Mouse (Mus musculus): ENCODE data around the gene Ccdc43. TPM values are rescaled to one million over a fixed set of nuclear protein-coding genes. Genes with fewer than 3 reads are reported as not detected.

The Ccdc43 gene
- polyA plus RNA-seq, 1 experiment from 2014 or later: 49.4 TPM

GRCm38 (mm10) chr11:102656326-102656926, 41.2 kb downstream of the Ccdc43 start:
- Histone ChIP-seq H3K36me3 (no peaks in the 10 kb centered on the region), H3K4me1 (0 out of 2 replicates have a peak, but pooled peaks cover 2% of the 10 kb centered on the region), H3K27me3 (ENCODE audit: insufficient read depth, poor library complexity, severe bottlenecking) (no peaks in the 10 kb centered on the region), H3K9me3 (no peaks in the 10 kb centered on the region), H3K4me3 (no peak overlapping the region), H3K27ac (no peak overlapping the region)
- no peak for DNase-seq (ENCODE audit: low spot score)
- WGBS: 30% methylated on average over 4 of the region's 4 CpGs

GRCm38 (mm10) chr11:102655888-102656287, 41.7 kb downstream of the Ccdc43 start:
- no peak for DNase-seq (ENCODE audit: low spot score)
- no peak overlapping the region for H3K27ac ChIP-seq
- H3K4me1 ChIP-seq: 0 out of 2 replicates have a peak, but pooled peaks cover 2% of the 10 kb centered on the region
- no peaks in the 10 kb centered on the region for H3K27me3 ChIP-seq (ENCODE audit: insufficient read depth, poor library complexity, severe bottlenecking)
- H3K4me3 ChIP-seq: no peak overlapping the region
- no peaks in the 10 kb centered on the region for H3K36me3 ChIP-seq
- 67% methylated on average over 8 of the region's 8 CpGs for WGBS
- no peaks in the 10 kb centered on the region for H3K9me3 ChIP-seq

DNA sequence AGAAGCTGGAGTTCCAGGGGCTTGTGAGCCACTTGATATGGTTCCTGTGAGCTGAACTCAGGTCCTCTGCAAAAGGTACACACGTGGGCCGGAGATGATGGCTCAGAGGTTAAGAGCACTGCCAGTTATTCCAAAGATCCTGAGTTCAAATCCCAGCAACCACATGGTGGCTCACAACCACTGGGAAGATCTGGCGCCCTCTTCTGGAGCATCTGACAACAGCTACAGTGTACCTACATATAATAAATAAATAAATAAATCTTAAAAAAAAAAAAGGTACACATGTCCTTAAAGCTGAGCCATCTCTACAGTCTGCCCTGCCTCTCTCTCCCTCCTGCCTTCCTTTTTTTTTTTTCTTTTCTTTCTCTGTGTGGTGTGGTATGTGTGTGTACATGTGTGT, 44.7 kb downstream of the Ccdc43 start:
- Histone ChIP-seq H3K4me3 (no peak overlapping the region), H3K9me3 (no peaks in the 10 kb centered on the region), H3K27ac (no peak overlapping the region), H3K27me3 (ENCODE audit: insufficient read depth, poor library complexity, severe bottlenecking) (no peaks in the 10 kb centered on the region), H3K4me1 (peaks cover 6% of the 10 kb centered on the region), H3K36me3 (no peaks in the 10 kb centered on the region)
- 66% methylated on average over 3 of the region's 3 CpGs for WGBS
- no peak for DNase-seq (ENCODE audit: low spot score)

GRCm38 (mm10) chr11:102651381-102651780, 46.2 kb downstream of the Ccdc43 start:
- no peaks in the 10 kb centered on the region for H3K9me3 ChIP-seq

DNA sequence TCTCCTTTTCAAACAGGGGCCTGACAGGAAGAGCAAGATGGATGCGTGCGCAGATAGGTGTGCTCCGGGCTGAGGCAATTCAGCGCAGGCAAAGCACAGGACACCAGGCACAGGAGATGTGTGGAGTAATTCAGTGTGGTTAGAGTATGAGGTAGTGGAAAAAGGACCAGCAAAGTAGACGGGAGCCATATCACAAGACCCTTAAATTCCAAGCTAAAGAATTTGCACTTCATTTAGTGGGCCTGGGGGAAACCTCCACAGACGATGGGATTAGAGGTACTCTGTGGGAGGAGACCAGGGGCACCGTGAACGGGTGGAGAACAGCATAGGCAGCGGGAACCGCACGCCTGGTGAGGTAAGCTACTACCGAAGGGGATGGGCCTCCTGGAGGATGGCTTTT, 49.7 kb downstream of the Ccdc43 start:
- H3K9me3 ChIP-seq: no peaks in the 10 kb centered on the region
- H3K4me3 ChIP-seq: no peak overlapping the region
- peaks cover 44% of the 10 kb centered on the region for H3K4me1 ChIP-seq
- WGBS: 63% methylated on average over 12 of the region's 12 CpGs
- no peaks in the 10 kb centered on the region for H3K27me3 ChIP-seq (ENCODE audit: insufficient read depth, poor library complexity, severe bottlenecking)
- H3K27ac ChIP-seq: peak overlapping the region; percentile 65; the same call in 1 of the 2 replicates
- DNase-seq (ENCODE audit: low spot score): no peak
- no peaks in the 10 kb centered on the region for H3K36me3 ChIP-seq

More at GRCm38 (mm10) chr11:102651381-102651780, 46.2 kb downstream of the Ccdc43 start:
- 4% methylated on average over 9 of the region's 9 CpGs for whole genome bisulfite sequencing
- H3K4me3 ChIP-seq: no peak overlapping the region; the same call in 1 of the 2 replicates
- no peaks in the 10 kb centered on the region for H3K36me3 ChIP-seq
- no peaks in the 10 kb centered on the region for H3K27me3 ChIP-seq (ENCODE audit: insufficient read depth, poor library complexity, severe bottlenecking)
- DNase-seq (ENCODE audit: low spot score): no peak
- 0 out of 2 replicates have a peak overlapping the region, but pooled peaks have one; percentile 22 for H3K27ac ChIP-seq
- peaks cover 13% of the 10 kb centered on the region for H3K4me1 ChIP-seq

DNA sequence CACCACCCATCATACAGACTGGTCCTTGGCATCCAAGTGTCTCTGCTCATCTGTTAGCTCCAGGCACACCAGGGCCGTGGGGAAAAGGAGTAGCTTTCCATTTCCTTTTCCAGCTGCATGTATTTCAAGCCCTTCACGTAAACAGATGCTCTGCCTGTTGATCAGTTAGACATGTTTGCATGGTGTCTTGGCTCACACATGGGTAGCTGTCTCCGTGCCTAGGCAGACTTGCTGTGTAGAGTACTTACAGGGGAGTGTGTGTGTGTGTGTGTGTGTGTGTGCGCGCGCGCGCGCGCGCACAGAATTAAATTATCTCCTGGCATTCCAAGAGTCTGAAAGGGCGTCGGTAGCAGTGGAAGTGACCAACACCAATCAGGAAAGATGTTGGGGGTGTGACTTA, 51.4 kb downstream of the Ccdc43 start:
- H3K27ac ChIP-seq: peak overlapping the region; percentile 84
- no peaks in the 10 kb centered on the region for H3K9me3 ChIP-seq
- no peak overlapping the region for H3K4me3 ChIP-seq
- no peak for DNase-seq (ENCODE audit: low spot score)
- 71% methylated on average over 13 of the region's 13 CpGs for WGBS
- no peaks in the 10 kb centered on the region for H3K36me3 ChIP-seq
- H3K4me1 ChIP-seq: peaks cover 48% of the 10 kb centered on the region
- no peaks in the 10 kb centered on the region for H3K27me3 ChIP-seq (ENCODE audit: insufficient read depth, poor library complexity, severe bottlenecking)

- no peaks in the 10 kb centered on the region for H3K36me3 ChIP-seq
- H3K27me3 ChIP-seq (ENCODE audit: insufficient read depth, poor library complexity, severe bottlenecking): no peaks in the 10 kb centered on the region
- no peaks in the 10 kb centered on the region for H3K9me3 ChIP-seq
- WGBS: 10% methylated on average over 10 of the region's 10 CpGs
- peak; percentile 94 for DNase-seq (ENCODE audit: low spot score)
- peak overlapping the region; percentile 20; the same call in 1 of the 2 replicates for H3K4me3 ChIP-seq
- peak overlapping the region; percentile 84 for H3K27ac ChIP-seq
- peaks cover 68% of the 10 kb centered on the region for H3K4me1 ChIP-seq
These were observed 53.6 kb downstream of the Ccdc43 start for GRCm38 (mm10) chr11:102643891-102644382.

GRCm38 (mm10) chr11:102636887-102637286, 60.7 kb downstream of the Ccdc43 start:
- DNase-seq (ENCODE audit: low spot score): peak; percentile 71
- whole genome bisulfite sequencing: 52% methylated on average over 12 of the region's 12 CpGs
- H3K27me3 ChIP-seq (ENCODE audit: insufficient read depth, poor library complexity, severe bottlenecking): no peaks in the 10 kb centered on the region
- H3K9me3 ChIP-seq: no peaks in the 10 kb centered on the region
- H3K27ac ChIP-seq: peak overlapping the region; percentile 37; the same call in 1 of the 2 replicates
- H3K4me3 ChIP-seq: no peak overlapping the region
- no peaks in the 10 kb centered on the region for H3K36me3 ChIP-seq
- peaks cover 54% of the 10 kb centered on the region for H3K4me1 ChIP-seq

Small RNA genes within 50 kb of the gene (microRNA-seq; reads per million reads assigned to microRNA genes)
- gene Gm22920: not detected

Other genes with a start within 250 kb of the Ccdc43 start
- 13.2 and 19.5 TPM in 2 replicates for gene Itga2b, start 227.7 kb downstream of the Ccdc43 start, polyA plus RNA-seq (2016; fragmentation: Nextera tagmentation; extraction: Ambion mirVana)
- gene Gpatch8, start 141.4 kb downstream of the Ccdc43 start, polyA plus RNA-seq (2016; fragmentation: Nextera tagmentation; extraction: Ambion mirVana): 45.7 and 47.0 TPM in 2 replicates
- gene Gm11627, start 118.3 kb downstream of the Ccdc43 start, polyA plus RNA-seq (2016; fragmentation: Nextera tagmentation; extraction: Ambion mirVana): 11.6 and 13.5 TPM in 2 replicates
- 22.9 and 34.5 TPM in 2 replicates for gene Fzd2, start 93.4 kb downstream of the Ccdc43 start, polyA plus RNA-seq (2016; fragmentation: Nextera tagmentation; extraction: Ambion mirVana)
- 0.53 and 1.2 TPM in 2 replicates for gene Meioc, start 34.1 kb downstream of the Ccdc43 start, polyA plus RNA-seq (2016; fragmentation: Nextera tagmentation; extraction: Ambion mirVana)
- gene Adam11, start 63.7 kb upstream of the Ccdc43 start, polyA plus RNA-seq (2016; fragmentation: Nextera tagmentation; extraction: Ambion mirVana): 6.2 and 7.1 TPM in 2 replicates
- gene Gjc1, start 121.9 kb upstream of the Ccdc43 start, polyA plus RNA-seq (2016; fragmentation: Nextera tagmentation; extraction: Ambion mirVana): 57.0 and 81.1 TPM in 2 replicates
- not detected in 2 replicates for gene Higd1b, start 138.1 kb upstream of the Ccdc43 start, polyA plus RNA-seq (2016; fragmentation: Nextera tagmentation; extraction: Ambion mirVana)
- 206 and 238 TPM in 2 replicates for gene Eftud2, start 183.2 kb upstream of the Ccdc43 start, polyA plus RNA-seq (2016; fragmentation: Nextera tagmentation; extraction: Ambion mirVana)
- gene Ccdc103, start 183.4 kb upstream of the Ccdc43 start, polyA plus RNA-seq (2016; fragmentation: Nextera tagmentation; extraction: Ambion mirVana): 0.62 and 0.93 TPM in 2 replicates
- gene Fam187a, start 187.4 kb upstream of the Ccdc43 start, polyA plus RNA-seq (2016; fragmentation: Nextera tagmentation; extraction: Ambion mirVana): not detected in 2 replicates
- 0.05 and 0.09 TPM in 2 replicates for gene Gfap, start 203.1 kb upstream of the Ccdc43 start, polyA plus RNA-seq (2016; fragmentation: Nextera tagmentation; extraction: Ambion mirVana)
- 7.7 and 12.1 TPM in 2 replicates for gene Kif18b, start 227.3 kb upstream of the Ccdc43 start, polyA plus RNA-seq (2016; fragmentation: Nextera tagmentation; extraction: Ambion mirVana)
- gene C1ql1, start 248.9 kb upstream of the Ccdc43 start, polyA plus RNA-seq (2016; fragmentation: Nextera tagmentation; extraction: Ambion mirVana): 0.34 and 0.98 TPM in 2 replicates